Mouse (Mus musculus): ENCODE data around the gene Defb21. TPM values are rescaled to one million over a fixed set of nuclear protein-coding genes. Genes with fewer than 3 reads are reported as not detected.

The Defb21 gene
- not detected for polyA plus RNA-seq (2014; fragmentation: Illumina TruSeq; extraction: RNeasy Lipid Tissue Mini Kit (QIAGEN cat#74804); ENCODE audit: low read depth, low replicate concordance)

DNA sequence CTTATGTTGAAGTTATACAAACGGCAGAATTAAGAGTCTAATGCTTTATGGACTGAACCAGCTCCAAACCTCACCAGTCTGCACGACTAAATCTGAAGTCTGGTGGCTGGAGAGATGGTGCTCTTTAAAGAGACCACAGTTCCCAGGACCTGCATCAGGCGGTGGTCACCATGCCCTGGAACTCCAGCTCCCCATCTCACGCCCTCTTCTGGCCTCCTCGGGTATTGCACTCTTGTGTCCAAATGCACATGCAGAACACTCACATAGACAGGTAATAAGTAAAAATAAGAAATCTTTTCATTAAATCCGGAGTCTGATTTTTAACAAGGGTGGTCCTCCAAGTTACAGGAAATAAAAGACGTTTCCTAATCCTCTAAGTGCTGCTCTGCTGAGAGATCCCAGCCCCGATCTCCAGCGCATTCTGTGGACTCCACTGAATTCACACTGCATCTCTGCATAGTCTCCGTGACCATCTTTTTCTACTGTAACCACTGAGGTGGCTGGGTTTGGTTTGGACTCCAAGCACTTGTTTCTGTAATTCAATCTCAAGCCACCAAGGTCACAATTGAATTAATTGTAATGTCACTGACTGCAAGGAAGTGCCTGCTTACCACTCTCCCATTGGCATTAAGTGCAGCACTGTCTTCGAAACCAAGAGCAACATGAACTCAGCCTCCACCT, at the start of gene Defb21:
Gene Defb21 (plus strand): TSS at position 631 of the 681 bp plus-strand sequence.

DNA sequence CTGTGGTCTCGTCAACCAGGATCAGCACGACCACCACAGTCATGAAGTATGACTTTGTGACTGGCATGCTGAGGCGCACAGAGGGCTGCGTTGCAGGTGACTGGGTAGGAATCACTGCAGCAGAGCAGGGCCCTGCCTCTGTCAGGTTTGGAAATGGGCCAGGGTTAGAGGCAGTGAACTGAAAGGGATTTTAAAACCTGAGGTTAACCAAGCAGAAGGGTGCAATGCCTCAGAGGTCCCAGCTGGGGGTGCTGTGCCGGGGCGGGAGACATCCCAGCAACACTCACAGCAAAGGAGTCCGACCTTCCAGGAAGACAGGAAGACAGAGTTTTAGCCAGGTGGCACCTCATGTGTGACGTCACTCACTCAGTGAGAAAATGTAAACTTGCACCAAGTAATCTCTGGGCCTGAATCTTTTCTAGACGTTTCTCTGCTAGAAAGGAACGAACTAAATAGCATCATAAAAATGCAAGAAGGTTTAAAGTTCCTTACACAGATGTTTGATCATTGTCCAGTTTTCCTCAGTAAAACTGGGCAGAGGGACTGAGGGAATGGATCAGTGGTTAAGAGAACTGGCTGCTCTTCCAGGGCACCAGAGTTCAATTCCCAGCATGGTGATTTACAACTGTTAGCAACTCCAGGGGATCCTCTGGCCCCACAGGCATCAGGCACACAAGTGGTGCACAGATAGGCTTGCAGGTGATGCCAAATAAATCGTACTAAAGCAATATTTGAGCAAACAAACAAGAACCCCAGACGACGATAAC, 32.4 kb upstream of the Defb21 start, which contains the start of gene Defb29:
Gene Defb29 (minus strand): TSS at position 155 of the 767 bp plus-strand sequence.

DNA sequence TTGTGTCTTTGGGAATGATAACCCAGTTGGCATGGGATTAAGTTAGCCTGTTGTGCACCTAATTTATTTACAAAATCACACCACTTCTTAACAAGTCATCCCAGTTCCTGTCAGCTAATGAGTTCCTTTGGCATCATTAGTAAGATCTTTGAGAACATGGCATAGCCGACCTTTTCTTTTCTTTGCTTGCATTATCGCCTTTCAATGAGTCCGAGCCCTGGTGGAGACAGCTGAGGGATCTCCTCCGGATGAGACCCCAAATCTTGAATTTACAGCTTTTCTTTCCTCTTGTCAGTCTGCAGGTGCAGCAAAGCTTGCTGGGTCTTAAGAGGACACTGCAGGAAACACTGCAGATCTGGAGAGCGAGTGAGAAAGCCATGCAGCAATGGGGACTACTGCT, 3.5 kb upstream of the Defb21 start, which contains the start of gene Gm17416:
Gene Gm17416 (plus strand): TSS at position 301 of the 400 bp plus-strand sequence.

DNA sequence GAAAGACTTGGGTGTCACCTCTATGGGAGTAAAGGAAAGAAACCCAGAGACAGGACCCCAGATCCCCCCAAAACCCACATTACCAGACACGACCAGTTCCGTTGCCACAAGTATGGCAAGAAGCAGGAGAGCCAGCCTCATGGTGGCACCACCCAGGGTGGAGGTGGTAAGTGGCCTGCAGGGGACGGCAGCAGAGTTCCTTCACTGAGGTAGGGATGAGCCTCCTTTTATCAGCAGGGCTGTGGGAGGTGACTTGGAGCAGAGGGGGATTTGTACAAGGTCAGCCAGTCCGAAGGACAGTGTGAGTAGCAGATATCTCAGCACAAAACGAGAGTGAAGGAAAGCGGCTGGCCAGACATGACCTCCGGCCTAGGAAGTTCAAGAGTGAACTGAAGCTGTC, 7.6 kb downstream of the Defb21 start, which contains the start of gene Defb19:
Gene Defb19 (minus strand): TSS at position 206 of the 400 bp plus-strand sequence.

GRCm38 (mm10) chr2:152599299-152599698, 26.8 kb downstream of the Defb21 start, which contains the start of gene Defb45:
Gene Defb45, minus strand, starts transcription at chr2:152599399.

DNA sequence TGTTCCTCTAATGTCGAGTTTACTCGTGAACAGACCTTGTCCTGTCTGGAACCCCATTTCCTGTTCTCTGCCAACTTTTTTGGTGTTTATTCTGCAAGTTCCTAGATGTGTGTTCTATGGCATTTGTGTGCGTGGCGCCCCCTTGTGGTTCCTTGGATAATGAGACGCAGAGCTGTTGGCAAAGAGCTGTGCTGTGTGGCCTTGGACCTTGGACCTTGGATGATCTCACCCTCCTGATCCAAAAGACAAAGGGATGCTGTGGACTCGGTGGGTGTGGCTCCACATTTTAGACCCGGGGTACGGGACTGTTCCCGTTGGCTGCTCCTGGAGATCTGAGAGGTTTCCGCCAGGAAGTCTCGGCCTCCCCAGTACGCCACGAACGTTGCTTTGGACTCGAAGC, 31.5 kb downstream of the Defb21 start, which contains the start of gene Defb36:
Gene Defb36 (plus strand): TSS at position 271 of the 400 bp plus-strand sequence.

GRCm38 (mm10) chr2:152622953-152623352, 50.4 kb downstream of the Defb21 start, which contains the start of gene Defb25:
Gene Defb25, minus strand, starts transcription at chr2:152623053.

Other genes starting within 250 kb of the Defb21 start
- 1.0 TPM for gene Rbck1, start 240.1 kb upstream of the Defb21 start, polyA plus RNA-seq (2014; fragmentation: Illumina TruSeq; extraction: RNeasy Lipid Tissue Mini Kit (QIAGEN cat#74804); ENCODE audit: low read depth, low replicate concordance)
- gene Trib3, start 228.7 kb upstream of the Defb21 start, polyA plus RNA-seq (2014; fragmentation: Illumina TruSeq; extraction: RNeasy Lipid Tissue Mini Kit (QIAGEN cat#74804); ENCODE audit: low read depth, low replicate concordance) = 0.35 TPM
- 2.0 TPM for gene Nrsn2, start 196.1 kb upstream of the Defb21 start, polyA plus RNA-seq (2014; fragmentation: Illumina TruSeq; extraction: RNeasy Lipid Tissue Mini Kit (QIAGEN cat#74804); ENCODE audit: low read depth, low replicate concordance)
- gene Sox12, start 174.7 kb upstream of the Defb21 start, polyA plus RNA-seq (2014; fragmentation: Illumina TruSeq; extraction: RNeasy Lipid Tissue Mini Kit (QIAGEN cat#74804); ENCODE audit: low read depth, low replicate concordance) = 0.58 TPM
- gene Zcchc3, start 157.7 kb upstream of the Defb21 start, polyA plus RNA-seq (2014; fragmentation: Illumina TruSeq; extraction: RNeasy Lipid Tissue Mini Kit (QIAGEN cat#74804); ENCODE audit: low read depth, low replicate concordance) = 3.8 TPM
- not detected for gene 6820408C15Rik, start 157.2 kb upstream of the Defb21 start, polyA plus RNA-seq (2014; fragmentation: Illumina TruSeq; extraction: RNeasy Lipid Tissue Mini Kit (QIAGEN cat#74804); ENCODE audit: low read depth, low replicate concordance)
- not detected for gene Defb23, start 108.1 kb upstream of the Defb21 start, polyA plus RNA-seq (2014; fragmentation: Illumina TruSeq; extraction: RNeasy Lipid Tissue Mini Kit (QIAGEN cat#74804); ENCODE audit: low read depth, low replicate concordance)
- gene Defb20, start 95.7 kb upstream of the Defb21 start, polyA plus RNA-seq (2014; fragmentation: Illumina TruSeq; extraction: RNeasy Lipid Tissue Mini Kit (QIAGEN cat#74804); ENCODE audit: low read depth, low replicate concordance) = 1.7 TPM
- not detected for gene Defb22, start 82.6 kb upstream of the Defb21 start, polyA plus RNA-seq (2014; fragmentation: Illumina TruSeq; extraction: RNeasy Lipid Tissue Mini Kit (QIAGEN cat#74804); ENCODE audit: low read depth, low replicate concordance)
- not detected for gene Defb26, start 61.1 kb upstream of the Defb21 start, polyA plus RNA-seq (2014; fragmentation: Illumina TruSeq; extraction: RNeasy Lipid Tissue Mini Kit (QIAGEN cat#74804); ENCODE audit: low read depth, low replicate concordance)
- not detected for gene Defb28, start 54.5 kb upstream of the Defb21 start, polyA plus RNA-seq (2014; fragmentation: Illumina TruSeq; extraction: RNeasy Lipid Tissue Mini Kit (QIAGEN cat#74804); ENCODE audit: low read depth, low replicate concordance)
- not detected for gene Defb29, start 32.6 kb upstream of the Defb21 start, polyA plus RNA-seq (2014; fragmentation: Illumina TruSeq; extraction: RNeasy Lipid Tissue Mini Kit (QIAGEN cat#74804); ENCODE audit: low read depth, low replicate concordance)
- gene Gm17416, start 3.4 kb upstream of the Defb21 start, polyA plus RNA-seq (2014; fragmentation: Illumina TruSeq; extraction: RNeasy Lipid Tissue Mini Kit (QIAGEN cat#74804); ENCODE audit: low read depth, low replicate concordance) = not detected
- gene Defb19, start 7.6 kb downstream of the Defb21 start, polyA plus RNA-seq (2014; fragmentation: Illumina TruSeq; extraction: RNeasy Lipid Tissue Mini Kit (QIAGEN cat#74804); ENCODE audit: low read depth, low replicate concordance) = not detected
- gene Defb45, start 26.7 kb downstream of the Defb21 start, polyA plus RNA-seq (2014; fragmentation: Illumina TruSeq; extraction: RNeasy Lipid Tissue Mini Kit (QIAGEN cat#74804); ENCODE audit: low read depth, low replicate concordance) = not detected
- not detected for gene Defb36, start 31.6 kb downstream of the Defb21 start, polyA plus RNA-seq (2014; fragmentation: Illumina TruSeq; extraction: RNeasy Lipid Tissue Mini Kit (QIAGEN cat#74804); ENCODE audit: low read depth, low replicate concordance)
- not detected for gene Defb25, start 50.3 kb downstream of the Defb21 start, polyA plus RNA-seq (2014; fragmentation: Illumina TruSeq; extraction: RNeasy Lipid Tissue Mini Kit (QIAGEN cat#74804); ENCODE audit: low read depth, low replicate concordance)
- 2.4 TPM for gene Rem1, start 54.2 kb downstream of the Defb21 start, polyA plus RNA-seq (2014; fragmentation: Illumina TruSeq; extraction: RNeasy Lipid Tissue Mini Kit (QIAGEN cat#74804); ENCODE audit: low read depth, low replicate concordance)
- gene H13, start 96.7 kb downstream of the Defb21 start, polyA plus RNA-seq (2014; fragmentation: Illumina TruSeq; extraction: RNeasy Lipid Tissue Mini Kit (QIAGEN cat#74804); ENCODE audit: low read depth, low replicate concordance) = 56.0 TPM
- 38.9 TPM for gene Mcts2, start 114.3 kb downstream of the Defb21 start, polyA plus RNA-seq (2014; fragmentation: Illumina TruSeq; extraction: RNeasy Lipid Tissue Mini Kit (QIAGEN cat#74804); ENCODE audit: low read depth, low replicate concordance)
- 52.4 TPM for gene Id1, start 163.5 kb downstream of the Defb21 start, polyA plus RNA-seq (2014; fragmentation: Illumina TruSeq; extraction: RNeasy Lipid Tissue Mini Kit (QIAGEN cat#74804); ENCODE audit: low read depth, low replicate concordance)
- gene Cox4i2, start 181.4 kb downstream of the Defb21 start, polyA plus RNA-seq (2014; fragmentation: Illumina TruSeq; extraction: RNeasy Lipid Tissue Mini Kit (QIAGEN cat#74804); ENCODE audit: low read depth, low replicate concordance) = not detected